Mouse (Mus musculus): ENCODE data around the gene Rap1gap. TPM values are rescaled to one million over a fixed set of nuclear protein-coding genes. Genes with fewer than 3 reads are reported as not detected.

Gene Rap1gap
- polyA plus RNA-seq, 1 experiment from 2014 or later, result 1.3 TPM

- Histone ChIP-seq H3K36me3 (ENCODE audit: inconsistent target) (no peaks in the 10 kb centered on the region), H3K4me3 (ENCODE audit: inconsistent target) (no peak overlapping the region), H3K79me2 (ENCODE audit: inconsistent target) (no peaks in the 10 kb centered on the region), H3K27ac (no peak overlapping the region)
- WGBS (ENCODE audit: missing documents), result 84% methylated on average over 6 of the region's 6 CpGs
These were observed 104.3 kb downstream of the Rap1gap start for GRCm38 (mm10) chr4:137768831-137769230.

DNA sequence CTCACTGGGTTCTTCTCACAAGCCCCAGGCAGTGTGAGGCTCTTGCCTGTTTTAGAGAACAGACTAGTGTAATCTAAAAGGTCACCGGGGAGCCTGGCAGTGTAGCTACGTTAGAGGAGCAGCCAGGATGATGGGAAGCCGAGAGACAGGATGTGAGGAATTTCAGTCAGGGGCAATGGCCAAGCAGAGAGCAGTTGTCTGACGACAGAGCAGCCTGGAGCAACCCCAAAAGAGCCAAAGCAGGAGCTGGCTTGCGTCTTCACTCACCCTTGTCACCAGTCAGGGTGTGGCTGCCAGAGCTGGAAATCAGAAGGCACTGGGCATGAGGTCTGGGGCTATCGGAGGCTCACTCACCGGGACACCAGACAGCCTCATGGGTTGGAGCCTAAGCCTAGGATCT lies 105.1 kb downstream of the Rap1gap start:
- Histone ChIP-seq H3K79me2 (ENCODE audit: inconsistent target) (no peaks in the 10 kb centered on the region), H3K36me3 (ENCODE audit: inconsistent target) (no peaks in the 10 kb centered on the region), H3K27ac (no peak overlapping the region), H3K4me3 (ENCODE audit: inconsistent target) (no peak overlapping the region)
- 69% methylated on average over 7 of the region's 7 CpGs for WGBS (ENCODE audit: missing documents)

GRCm38 (mm10) chr4:137770901-137771612 lies 106.5 kb downstream of the Rap1gap start:
- WGBS (ENCODE audit: missing documents), result 84% methylated on average over 14 of the region's 14 CpGs
- H3K4me3 ChIP-seq (ENCODE audit: inconsistent target), result no peak overlapping the region
- H3K36me3 ChIP-seq (ENCODE audit: inconsistent target), result no peaks in the 10 kb centered on the region
- no peaks in the 10 kb centered on the region for H3K79me2 ChIP-seq (ENCODE audit: inconsistent target)
- no peak overlapping the region for H3K27ac ChIP-seq

- Histone ChIP-seq H3K79me2 (ENCODE audit: inconsistent target) (no peaks in the 10 kb centered on the region), H3K27ac (no peak overlapping the region), H3K4me3 (ENCODE audit: inconsistent target) (no peak overlapping the region), H3K36me3 (ENCODE audit: inconsistent target) (no peaks in the 10 kb centered on the region)
- WGBS (ENCODE audit: missing documents), result 46% methylated on average over 3 of the region's 3 CpGs
These were observed 107.2 kb downstream of the Rap1gap start for GRCm38 (mm10) chr4:137771749-137772148.

DNA sequence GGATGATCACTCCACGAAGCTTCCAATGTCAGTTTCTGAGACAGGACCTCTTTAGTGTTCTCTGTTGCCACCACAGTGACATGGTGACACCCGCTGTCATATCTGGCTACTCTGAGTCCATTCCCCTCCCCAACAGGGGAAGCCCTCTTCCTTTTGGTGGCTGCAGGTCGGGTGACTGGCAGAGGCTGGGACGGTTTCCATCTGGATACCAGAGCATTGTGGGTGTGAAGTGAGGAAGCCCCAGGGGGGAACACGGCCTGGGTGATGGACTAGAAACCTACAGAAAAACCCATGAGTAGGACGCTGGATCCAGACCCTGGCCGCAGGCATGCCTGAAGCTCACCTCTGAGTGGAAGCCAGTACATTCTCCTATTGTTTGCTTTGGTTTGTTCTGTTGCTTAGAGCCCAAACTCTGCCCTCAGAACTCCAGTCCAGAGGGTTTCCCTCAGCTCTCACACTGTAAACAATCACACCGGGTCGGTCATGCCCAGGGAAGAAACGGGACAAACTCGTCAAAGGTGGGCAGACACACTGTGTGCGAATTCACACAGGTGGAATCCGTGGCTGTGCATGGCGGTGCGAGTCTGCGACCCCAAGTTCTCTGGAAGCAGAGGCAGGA lies 108.0 kb downstream of the Rap1gap start:
- Histone ChIP-seq H3K4me3 (ENCODE audit: inconsistent target) (no peak overlapping the region), H3K27ac (no peak overlapping the region), H3K36me3 (ENCODE audit: inconsistent target) (no peaks in the 10 kb centered on the region), H3K79me2 (ENCODE audit: inconsistent target) (no peaks in the 10 kb centered on the region)
- WGBS (ENCODE audit: missing documents), result 82% methylated on average over 16 of the region's 16 CpGs

- Histone ChIP-seq H3K36me3 (ENCODE audit: inconsistent target) (no peaks in the 10 kb centered on the region), H3K4me3 (ENCODE audit: inconsistent target) (no peak overlapping the region), H3K27ac (no peak overlapping the region), H3K79me2 (ENCODE audit: inconsistent target) (no peaks in the 10 kb centered on the region)
- 83% methylated on average over 2 of the region's 2 CpGs for WGBS (ENCODE audit: missing documents)
These were observed 108.9 kb downstream of the Rap1gap start for GRCm38 (mm10) chr4:137773369-137773899.

DNA sequence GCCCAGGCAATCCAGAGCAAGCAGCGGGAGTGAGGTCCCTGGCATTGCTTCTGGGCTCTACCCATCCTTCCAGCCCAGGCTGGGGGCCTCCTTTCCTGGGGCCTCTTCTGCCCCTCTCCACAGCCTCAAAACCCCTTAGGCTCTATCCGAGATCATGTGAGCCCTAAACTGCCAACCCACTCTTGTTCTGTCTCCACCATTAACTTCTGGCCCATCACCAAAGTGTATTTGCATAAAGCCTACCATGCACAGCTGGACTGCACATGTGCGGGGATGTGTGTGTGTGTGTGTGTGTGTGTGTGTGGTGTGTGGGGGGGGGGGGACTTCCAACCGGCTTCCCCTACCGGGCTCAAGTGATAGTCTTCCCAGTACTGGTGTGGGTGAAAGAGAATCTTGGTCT lies 109.5 kb downstream of the Rap1gap start:
- H3K27ac ChIP-seq, result no peak overlapping the region
- no peaks in the 10 kb centered on the region for H3K79me2 ChIP-seq (ENCODE audit: inconsistent target)
- H3K36me3 ChIP-seq (ENCODE audit: inconsistent target), result no peaks in the 10 kb centered on the region
- H3K4me3 ChIP-seq (ENCODE audit: inconsistent target), result no peak overlapping the region
- 91% methylated on average over 3 of the region's 5 CpGs for WGBS (ENCODE audit: missing documents)

DNA sequence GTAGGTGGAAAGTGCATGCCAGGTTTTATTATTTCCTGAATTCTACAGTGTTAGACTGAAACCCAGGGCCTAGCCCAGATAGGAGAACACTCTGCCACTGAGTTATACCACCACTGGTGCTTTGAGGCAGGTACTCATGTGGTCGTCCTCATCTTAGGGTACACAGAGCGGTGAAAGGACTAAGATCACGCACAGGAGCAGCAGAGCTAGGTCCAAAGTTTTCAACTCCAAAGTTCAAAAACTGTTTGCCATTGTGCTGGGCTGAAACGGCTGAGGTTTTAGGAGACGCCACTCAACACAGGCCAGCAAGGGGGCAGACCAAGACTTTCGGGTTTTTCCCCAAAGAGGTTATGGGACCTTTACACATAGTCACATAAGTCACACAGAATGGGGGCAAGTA lies 110.0 kb downstream of the Rap1gap start:
- no peak overlapping the region for H3K4me3 ChIP-seq (ENCODE audit: inconsistent target)
- WGBS (ENCODE audit: missing documents), result 95% methylated on average over 6 of the region's 6 CpGs
- H3K79me2 ChIP-seq (ENCODE audit: inconsistent target), result no peaks in the 10 kb centered on the region
- no peak overlapping the region for H3K27ac ChIP-seq
- H3K36me3 ChIP-seq (ENCODE audit: inconsistent target), result no peaks in the 10 kb centered on the region

DNA sequence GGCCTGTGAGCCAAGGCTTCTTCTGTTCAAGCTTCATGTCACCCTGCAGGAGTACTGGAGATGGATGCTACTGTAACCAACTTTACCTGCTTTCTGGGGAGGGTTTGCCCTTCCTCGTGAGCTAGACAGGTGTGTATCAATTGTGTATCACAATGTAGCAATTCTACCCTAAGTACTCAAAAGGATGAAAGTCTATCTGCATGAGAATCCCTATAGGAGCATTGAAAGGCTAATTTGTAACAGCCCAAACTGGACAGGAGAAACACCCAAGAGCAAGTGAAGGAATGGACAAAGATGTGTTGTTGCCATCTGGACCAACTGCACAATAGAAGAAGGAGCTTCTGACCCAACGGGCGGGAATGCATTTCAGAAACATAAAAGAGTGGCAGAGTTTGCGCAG lies 113.3 kb downstream of the Rap1gap start:
- Histone ChIP-seq H3K27ac (no peak overlapping the region), H3K79me2 (ENCODE audit: inconsistent target) (no peaks in the 10 kb centered on the region), H3K4me3 (ENCODE audit: inconsistent target) (no peak overlapping the region), H3K36me3 (ENCODE audit: inconsistent target) (no peaks in the 10 kb centered on the region)
- WGBS (ENCODE audit: missing documents), result 94% methylated on average over 4 of the region's 4 CpGs

DNA sequence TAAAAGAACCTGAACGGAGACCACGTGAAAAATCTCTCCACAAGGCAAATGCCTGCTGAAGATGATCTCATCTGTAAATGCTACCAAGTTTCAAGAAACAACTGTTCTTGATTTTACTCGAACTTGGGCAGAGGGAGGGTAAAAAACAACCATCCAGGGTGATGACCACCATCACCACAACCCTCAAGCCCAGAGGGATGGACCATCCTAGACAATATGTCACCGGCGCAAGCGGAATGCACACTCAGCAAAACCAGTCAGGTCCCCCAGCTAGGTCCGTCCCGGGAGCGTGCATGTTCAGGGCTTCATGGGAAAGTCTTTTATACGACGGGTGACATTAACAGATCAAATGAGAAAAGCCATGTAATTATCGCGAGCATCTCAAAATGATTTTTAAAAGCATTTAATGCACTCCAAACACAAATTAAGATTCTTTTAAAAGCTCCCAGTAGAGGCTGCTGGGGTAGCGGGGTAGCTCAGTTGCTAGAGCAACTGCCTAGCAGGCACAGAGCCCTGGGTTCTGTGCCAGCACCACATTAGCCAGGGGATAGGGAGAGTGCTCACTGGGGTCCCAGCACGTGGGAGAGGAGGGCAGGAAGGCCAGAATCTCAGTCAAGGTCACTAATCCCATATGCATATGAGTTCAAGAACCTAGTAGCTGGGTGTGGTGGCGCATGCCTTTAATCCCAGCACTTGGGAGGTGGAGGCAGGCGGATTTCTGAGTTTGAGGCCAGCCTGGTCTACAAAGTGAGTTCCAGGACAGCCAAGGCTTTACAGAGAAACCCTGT lies 114.1 kb downstream of the Rap1gap start:
- Histone ChIP-seq H3K4me3 (ENCODE audit: inconsistent target) (no peak overlapping the region), H3K27ac (no peak overlapping the region), H3K36me3 (ENCODE audit: inconsistent target) (no peaks in the 10 kb centered on the region), H3K79me2 (ENCODE audit: inconsistent target) (no peaks in the 10 kb centered on the region)
- WGBS (ENCODE audit: missing documents), result 92% methylated on average over 17 of the region's 17 CpGs

Other genes with a start within 250 kb of the Rap1gap start
- not detected in 3 replicates for gene Cela3b, start 234.2 kb upstream of the Rap1gap start, polyA plus RNA-seq (2018)
- not detected in 3 replicates for gene 1700013G24Rik, start 211.4 kb upstream of the Rap1gap start, polyA plus RNA-seq (2018)
- gene Hspg2, start 196.0 kb upstream of the Rap1gap start, polyA plus RNA-seq (2018), result 0.06 to 0.37 TPM (median 0.14 TPM) in 3 replicates
- not detected in 3 replicates for gene Ldlrad2, start 90.2 kb upstream of the Rap1gap start, polyA plus RNA-seq (2018)
- 41.3 to 73.5 TPM (median 61.8 TPM) in 3 replicates for gene Usp48, start 71.0 kb upstream of the Rap1gap start, polyA plus RNA-seq (2018)
- not detected in 3 replicates for gene Alpl, start 131.7 kb downstream of the Rap1gap start, polyA plus RNA-seq (2018)
- 31.0 to 41.6 TPM (median 31.7 TPM) in 3 replicates for gene Ece1, start 197.5 kb downstream of the Rap1gap start, polyA plus RNA-seq (2018)